8 mouse cellular contexts compared by ENCODE assay signal in genomic region chr2:32877761-32878393, GRCm38 (mm10). TPM values are rescaled to one million over a fixed set of nuclear protein-coding genes. Genes with fewer than 3 reads are reported as not detected.
DNase-seq lines count a peak whose midpoint lies in the region; ATAC-seq and TF ChIP-seq lines count a peak whose summit lies in the region.

No protein-coding gene starts in this region.

- no peak for TF ChIP-seq POLR2A in ES-Bruce4 (IDR thresholded peaks at IDR 0.05; ENCODE audit: insufficient read depth, low read length)
- no peak for TF ChIP-seq POLR2A in bone marrow macrophage, adult 2 months (IDR thresholded peaks at IDR 0.05; ENCODE audit: borderline replicate concordance, low read depth, low read length)

- peak overlapping the region; percentile 60 for H3K9ac ChIP-seq in ES-Bruce4 (ENCODE audit: low read depth, poor library complexity, severe bottlenecking)
- H3K9ac ChIP-seq in hindbrain, postnatal 0 days (replicated peaks; ENCODE audit: low read length): peak overlapping the region; percentile 81

- peak overlapping the region; percentile 19; the same call in 1 of the 2 replicates for H3K27ac ChIP-seq in ES-Bruce4 (ENCODE audit: insufficient read depth, low read length)
- peak overlapping the region; percentile 65 for H3K27ac ChIP-seq in bone marrow macrophage, adult 2 months (ENCODE audit: insufficient read depth, low read depth, low read length)
- peak overlapping the region; percentile 86; the same call in 1 of the 2 replicates for H3K27ac ChIP-seq in hindbrain, postnatal 0 days

- H3K36me3 ChIP-seq in ES-Bruce4 (ENCODE audit: control insufficient read depth, insufficient read depth, low read length, poor library complexity, severe bottlenecking): no peaks in the 10 kb centered on the region
- H3K36me3 ChIP-seq in hindbrain, postnatal 0 days (ENCODE audit: insufficient read depth, low read length): no peaks in the 10 kb centered on the region

- no peaks in the 10 kb centered on the region for H3K9me3 ChIP-seq in ES-Bruce4 (replicated peaks; ENCODE audit: control insufficient read depth, insufficient read depth, low read length, poor library complexity, severe bottlenecking)
- no peaks in the 10 kb centered on the region for H3K9me3 ChIP-seq in hindbrain, postnatal 0 days (ENCODE audit: low read length)

- peak overlapping the region; percentile 96 for H3K4me2 ChIP-seq in hindbrain, postnatal 0 days (ENCODE audit: low read depth, low read length)

- peak overlapping the region; percentile 64 for H3K4me3 ChIP-seq in ES-Bruce4 (ENCODE audit: low read depth, low read length)
- peak overlapping the region; percentile 88 for H3K4me3 ChIP-seq in bone marrow macrophage, adult 2 months (ENCODE audit: insufficient read depth, low read length)
- H3K4me3 ChIP-seq in hindbrain, postnatal 0 days (ENCODE audit: low read length): peak overlapping the region; percentile 84

- no peaks in the 10 kb centered on the region for H3K27me3 ChIP-seq in ES-Bruce4 (ENCODE audit: control insufficient read depth, insufficient read depth, low read length, poor library complexity, severe bottlenecking)
- no peaks in the 10 kb centered on the region for H3K27me3 ChIP-seq in hindbrain, postnatal 0 days (ENCODE audit: insufficient read depth, low read length)

- no peak for ATAC-seq in hindbrain, postnatal 0 days
- ATAC-seq in inflammation-experienced regulatory T-cells, adult 6 months: no peak
- no peak for ATAC-seq in monocyte, adult 5-6 weeks (replicated peaks; ENCODE audit: insufficient number of reproducible peaks, low FRiP score, low TSS enrichment, poor library complexity, severe bottlenecking)

- TF ChIP-seq CTCF in ES-Bruce4 (IDR thresholded peaks at IDR 0.05; ENCODE audit: low read depth, low read length): no peak
- TF ChIP-seq CTCF in bone marrow macrophage, adult 2 months (IDR thresholded peaks at IDR 0.05; ENCODE audit: low read depth, low read length): no peak
- TF ChIP-seq CTCF in hindbrain, postnatal 0 days (IDR thresholded peaks at IDR 0.05; ENCODE audit: low read depth): no peak

- no peak for DNase-seq in hindbrain, postnatal 0 days (ENCODE audit: low spot score)
- DNase-seq in lung, postnatal 25 days (ENCODE audit: low spot score): peak; percentile 93
- no peak for DNase-seq in cerebellum, postnatal 25 days
- no peak for DNase-seq in frontal cortex, adult 2 months (ENCODE audit: extremely low spot score in 1 of 2, low spot score in 1 of 2)

- peaks cover 5% of the 10 kb centered on the region for H3K4me1 ChIP-seq in ES-Bruce4 (ENCODE audit: control insufficient read depth, insufficient read depth, low read length)
- peaks cover 55% of the 10 kb centered on the region for H3K4me1 ChIP-seq in bone marrow macrophage, adult 2 months (ENCODE audit: control insufficient read depth, insufficient read depth, low read length)
- peaks cover 41% of the 10 kb centered on the region for H3K4me1 ChIP-seq in hindbrain, postnatal 0 days (ENCODE audit: insufficient read depth, low read length)

- peak; percentile 85 for TF ChIP-seq EP300 in ES-Bruce4 (IDR thresholded peaks at IDR 0.05; ENCODE audit: insufficient read depth, low read depth, low read length)

- WGBS in hindbrain, postnatal 0 days: 52% methylated on average over 6 of the region's 6 CpGs

RNA-seq across cellular contexts. Expression of gene Fam129b, which starts 2.0 kb away (rescaled TPM):
- polyA plus RNA-seq in ES-Bruce4 (2011; ENCODE audit: insufficient read depth, insufficient read length, low read depth, missing spikeins): 65.5 and 71.6 TPM in 2 replicates
- polyA plus RNA-seq in bone marrow macrophage, adult 2 months (2012; ENCODE audit: insufficient read depth, insufficient read length, missing spikeins): 78.3 and 90.1 TPM in 2 replicates
- total RNA-seq in hindbrain, postnatal 0 days (2014; rRNA removed): 49.8 and 52.7 TPM in 2 replicates
- polyA plus RNA-seq in hindbrain, postnatal 0 days (2015; fragmentation: Nextera tagmentation; extraction: Ambion mirVana): 20.8 and 23.5 TPM in 2 replicates
- 1 to 10 TPM in 1 of 3 experiments, under 1 TPM in 2; 0.15 to 3.2 (median 0.90) TPM for polyA plus RNA-seq in inflammation-experienced regulatory T-cells, adult 6 months (2017; shearing (Covaris generic))
- 28.3 and 30.0 TPM in 2 replicates for polyA plus RNA-seq in frontal cortex, adult 2 months (2012; rRNA removed)
- total RNA-seq in monocyte, adult 5-6 weeks (2017): 12.9 to 14.8 TPM (median 14.4 TPM) in 3 replicates

RNA-seq across cellular contexts. Expression of gene Stxbp1, which starts 30.8 kb away (rescaled TPM):
- 21.1 and 22.0 TPM in 2 replicates for polyA plus RNA-seq in ES-Bruce4 (2011; ENCODE audit: insufficient read depth, insufficient read length, low read depth, missing spikeins)
- polyA plus RNA-seq in bone marrow macrophage, adult 2 months (2012; ENCODE audit: insufficient read depth, insufficient read length, missing spikeins): 17.1 and 17.7 TPM in 2 replicates
- 142 and 149 TPM in 2 replicates for total RNA-seq in hindbrain, postnatal 0 days (2014; rRNA removed)
- 318 and 348 TPM in 2 replicates for polyA plus RNA-seq in hindbrain, postnatal 0 days (2015; fragmentation: Nextera tagmentation; extraction: Ambion mirVana)
- polyA plus RNA-seq in inflammation-experienced regulatory T-cells, adult 6 months (2017; shearing (Covaris generic)): 1 to 10 TPM; 2.3 to 6.1 (median 5.0) TPM
- polyA plus RNA-seq in frontal cortex, adult 2 months (2012; rRNA removed): 666 and 673 TPM in 2 replicates
- total RNA-seq in monocyte, adult 5-6 weeks (2017): 0.43 to 1.2 TPM (median 1.1 TPM) in 3 replicates

Comparison
In these comparisons a context has a peak if more than half of its experiments do, and no peak if none do; other contexts are left out.
1. H3K27ac ChIP-seq: peak in every context shown above with its lines; median percentile 86 in hindbrain, postnatal 0 days; 65 in bone marrow macrophage, adult 2 months; 19 in ES-Bruce4.
2. RNA of gene Stxbp1, which starts 30.8 kb away (polyA plus RNA-seq): 666 to 673 TPM in frontal cortex, adult 2 months and 318 to 348 TPM in hindbrain, postnatal 0 days; 21.1 to 22.0 TPM in ES-Bruce4, 17.1 to 17.7 TPM in bone marrow macrophage, adult 2 months and 2.3 to 6.1 TPM in inflammation-experienced regulatory T-cells, adult 6 months; every median in the first group is over 10 times any median in the second.
3. Peak in every context shown above with its lines, with median percentiles within 50 percentile points of each other: H3K4me3 ChIP-seq.